Mouse (Mus musculus) kidney, embryonic 15.5 days (tissue): ENCODE results near the gene Wnt4. TPM values are rescaled to one million over a fixed set of nuclear protein-coding genes. Genes with fewer than 3 reads are reported as not detected.

Experiments used
- ATAC-seq: fragments of 200-750 bp; cut with Nextera tagmentation; replicated peaks from 2 replicates; pipeline ENCODE4 v1.8.0; 2017; ENCODE audit warnings: moderate TSS enrichment; ENCODE audit not compliant: low FRiP score
- H3K27ac ChIP-seq: fragments of 300-500 bp; sonication (generic); 2 replicates; pipeline ENCODE4 v1.5.1; 2015; ENCODE audit warnings: mild to moderate bottlenecking, inconsistent platforms
- H3K27me3 ChIP-seq: fragments of 300-500 bp; sonication (generic); 2 replicates; pipeline ENCODE4 v1.6.1; 2015; ENCODE audit warnings: inconsistent platforms
- H3K36me3 ChIP-seq: fragments of 300-500 bp; sonication (generic); 2 replicates; pipeline ENCODE4 v1.6.1; 2015; ENCODE audit warnings: inconsistent platforms
- H3K4me1 ChIP-seq: fragments of 300-500 bp; sonication (generic); 2 replicates; pipeline ENCODE4 v1.6.1; 2015; ENCODE audit warnings: inconsistent platforms
- H3K4me2 ChIP-seq: fragments of 300-500 bp; sonication (generic); 2 replicates; pipeline ENCODE4 v1.6.1; 2015; ENCODE audit warnings: moderate library complexity, mild to moderate bottlenecking, inconsistent platforms
- H3K4me3 ChIP-seq: fragments of 300-500 bp; sonication (generic); replicated peaks from 2 replicates; pipeline ENCODE4 v1.5.1; 2015; ENCODE audit warnings: mild to moderate bottlenecking, inconsistent platforms
- H3K9ac ChIP-seq: fragments of 300-500 bp; sonication (generic); 2 replicates; pipeline ENCODE4 v1.6.1; 2015; ENCODE audit warnings: mild to moderate bottlenecking, inconsistent platforms
- H3K9me3 ChIP-seq: fragments of 300-500 bp; sonication (generic); replicated peaks from 2 replicates; pipeline ENCODE4 v1.6.1; 2016; ENCODE audit warnings: inconsistent platforms
- WGBS: fragments of 180-500 bp; shearing (Covaris S2); methylation state at CpG from one replicate; pipeline ENCODE4 v1.1.7; 2015; ENCODE audit warnings: mixed read lengths; 5-methylcytosine and 5-hydroxymethylcytosine counted together
- polyA plus RNA-seq: library from polyadenylated mRNA; unstranded; fragments of >200 nt; fragmentation: Nextera tagmentation; extraction: Ambion mirVana; gene quantifications from 2 replicates; pipeline ENCODE4 v1.2.1, GENCODE M21; 2015

The Wnt4 gene
- polyA plus RNA-seq, 1 experiment from 2014 or later, result 10.6 TPM

GRCm38 (mm10) chr4:137255568-137255967 lies 21.7 kb upstream of the Wnt4 start:
- H3K36me3 ChIP-seq, result no peaks in the 10 kb centered on the region
- H3K27me3 ChIP-seq, result no peaks in the 10 kb centered on the region
- no peak overlapping the region for H3K9ac ChIP-seq
- no peak overlapping the region for H3K4me2 ChIP-seq
- H3K4me3 ChIP-seq, result no peak overlapping the region
- H3K4me1 ChIP-seq, result peaks cover 17% of the 10 kb centered on the region
- no peak for ATAC-seq
- no peak overlapping the region for H3K27ac ChIP-seq
- WGBS, result 65% methylated on average over 8 of the region's 8 CpGs
- no peaks in the 10 kb centered on the region for H3K9me3 ChIP-seq

DNA sequence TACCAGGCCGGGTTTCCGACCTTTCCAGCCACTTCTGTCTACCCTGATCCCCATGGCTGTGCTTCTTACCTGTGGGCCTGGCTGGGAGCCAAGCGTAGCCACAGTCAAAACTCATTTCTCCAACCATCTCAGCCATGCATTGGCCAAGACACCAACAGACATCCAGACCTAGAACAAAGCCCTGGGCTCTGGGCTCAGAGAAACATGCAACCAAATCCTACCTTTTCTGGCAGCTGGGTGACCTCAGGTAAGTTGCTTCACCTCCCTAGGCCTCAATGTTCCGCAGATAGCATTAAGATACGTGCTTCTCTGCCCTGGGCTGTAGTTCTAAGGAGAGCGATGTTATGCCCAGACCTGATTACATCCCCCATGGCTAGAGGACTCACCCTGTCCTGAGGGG lies 15.5 kb upstream of the Wnt4 start:
- Histone ChIP-seq H3K9ac (no peak overlapping the region), H3K4me3 (no peak overlapping the region), H3K27me3 (no peaks in the 10 kb centered on the region), H3K36me3 (no peaks in the 10 kb centered on the region), H3K9me3 (no peaks in the 10 kb centered on the region), H3K4me1 (peaks cover 14% of the 10 kb centered on the region), H3K27ac (no peak overlapping the region), H3K4me2 (no peak overlapping the region)
- 87% methylated on average over 6 of the region's 6 CpGs for WGBS
- ATAC-seq, result no peak

DNA sequence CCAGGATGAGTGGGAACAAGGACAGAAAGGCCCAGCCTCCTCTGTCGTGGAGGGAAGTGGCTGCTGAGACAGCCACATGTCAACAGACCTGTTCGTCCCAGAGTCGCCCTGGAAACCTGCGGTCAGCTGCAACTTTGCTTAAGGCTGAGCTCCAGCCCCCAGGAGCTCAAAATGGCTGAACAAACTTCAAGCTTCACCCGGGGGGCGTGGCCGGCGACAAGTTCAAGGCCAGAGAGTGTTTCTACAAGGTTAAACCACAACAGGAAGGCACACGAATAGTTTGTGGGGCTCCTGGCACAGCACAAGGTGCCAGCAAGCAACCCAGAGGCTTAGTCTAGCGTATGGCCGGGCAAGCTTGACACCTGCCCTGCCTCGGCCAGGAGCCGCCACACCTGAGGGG lies 13.2 kb upstream of the Wnt4 start:
- Histone ChIP-seq H3K4me3 (no peak overlapping the region), H3K4me2 (no peak overlapping the region), H3K27ac (no peak overlapping the region), H3K4me1 (peaks cover 14% of the 10 kb centered on the region), H3K9me3 (no peaks in the 10 kb centered on the region), H3K27me3 (no peaks in the 10 kb centered on the region), H3K36me3 (no peaks in the 10 kb centered on the region), H3K9ac (no peak overlapping the region)
- no peak for ATAC-seq
- 80% methylated on average over 13 of the region's 13 CpGs for WGBS

- ATAC-seq, result no peak
- H3K9me3 ChIP-seq, result no peaks in the 10 kb centered on the region
- H3K4me2 ChIP-seq, result no peak overlapping the region
- H3K4me1 ChIP-seq, result peaks cover 14% of the 10 kb centered on the region
- H3K27me3 ChIP-seq, result no peaks in the 10 kb centered on the region
- H3K36me3 ChIP-seq, result no peaks in the 10 kb centered on the region
- WGBS, result 86% methylated on average over 5 of the region's 5 CpGs
- H3K9ac ChIP-seq, result no peak overlapping the region
- H3K27ac ChIP-seq, result no peak overlapping the region
- no peak overlapping the region for H3K4me3 ChIP-seq
Measured at GRCm38 (mm10) chr4:137265116-137265515, 12.2 kb upstream of the Wnt4 start.

DNA sequence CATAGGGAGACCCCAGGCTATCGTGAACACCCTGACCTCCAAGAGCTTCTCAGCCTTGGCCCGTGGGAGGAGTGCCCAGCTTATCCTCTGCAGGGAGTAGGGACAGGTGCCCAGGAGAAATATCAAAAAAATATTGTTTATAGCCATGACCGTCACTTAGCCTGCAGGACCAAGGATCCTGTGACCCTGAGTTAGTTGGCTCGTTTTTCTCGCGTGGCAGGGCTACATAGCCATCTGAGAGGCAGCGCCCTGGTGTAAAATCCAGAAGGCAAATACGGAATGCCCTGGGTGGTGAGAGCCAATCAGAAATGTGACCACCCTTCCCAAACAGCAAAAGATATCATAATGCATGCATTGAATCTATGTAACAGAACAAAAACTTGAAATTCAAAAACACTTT lies 8.7 kb upstream of the Wnt4 start:
- no peaks in the 10 kb centered on the region for H3K36me3 ChIP-seq
- no peak overlapping the region for H3K27ac ChIP-seq
- no peak overlapping the region for H3K4me3 ChIP-seq
- peaks cover 15% of the 10 kb centered on the region for H3K4me1 ChIP-seq
- H3K4me2 ChIP-seq, result no peak overlapping the region
- ATAC-seq, result no peak
- no peak overlapping the region for H3K9ac ChIP-seq
- H3K9me3 ChIP-seq, result no peaks in the 10 kb centered on the region
- WGBS, result 67% methylated on average over 8 of the region's 8 CpGs
- H3K27me3 ChIP-seq, result no peaks in the 10 kb centered on the region

GRCm38 (mm10) chr4:137271856-137272255 lies 5.4 kb upstream of the Wnt4 start:
- Histone ChIP-seq H3K4me2 (no peak overlapping the region), H3K4me3 (no peak overlapping the region)
- 86% methylated on average over 8 of the region's 8 CpGs for WGBS

DNA sequence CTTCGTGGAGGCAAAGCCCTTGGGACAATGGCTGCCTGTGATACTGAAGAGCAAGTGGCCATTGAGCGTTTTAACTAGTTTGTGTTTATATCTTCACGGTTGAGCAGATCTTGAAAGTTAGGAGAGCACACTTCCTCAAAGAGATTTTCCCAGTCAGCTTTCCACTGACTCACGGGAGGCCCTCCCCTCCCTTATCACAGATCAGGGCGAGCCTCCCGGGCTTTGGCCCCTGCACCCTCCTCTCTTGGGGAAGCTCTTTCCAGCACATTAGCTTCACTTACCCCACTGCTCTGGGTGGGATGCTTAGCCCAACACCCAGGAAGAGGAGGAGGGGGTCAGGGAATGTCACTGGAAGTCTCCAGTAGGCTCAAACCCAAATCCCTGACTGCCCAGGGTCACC lies 3.0 kb upstream of the Wnt4 start:
- Histone ChIP-seq H3K9me3 (no peaks in the 10 kb centered on the region), H3K27me3 (peaks cover 46% of the 10 kb centered on the region), H3K4me3 (no peak overlapping the region), H3K4me2 (no peak overlapping the region), H3K9ac (no peak overlapping the region), H3K27ac (peak overlapping the region; percentile 68), H3K36me3 (no peaks in the 10 kb centered on the region), H3K4me1 (peaks cover 49% of the 10 kb centered on the region)
- 10% methylated on average over 6 of the region's 6 CpGs for WGBS
- ATAC-seq, result no peak

More at GRCm38 (mm10) chr4:137271856-137272255, 5.4 kb upstream of the Wnt4 start:
- ATAC-seq, result no peak
- Histone ChIP-seq H3K27ac (no peak overlapping the region), H3K36me3 (no peaks in the 10 kb centered on the region), H3K4me1 (peaks cover 28% of the 10 kb centered on the region), H3K9me3 (no peaks in the 10 kb centered on the region), H3K9ac (no peak overlapping the region), H3K27me3 (peaks cover 21% of the 10 kb centered on the region)

- H3K27ac ChIP-seq, result peak overlapping the region; percentile 86
Measured at GRCm38 (mm10) chr4:137276443-137277165, 685 bp upstream of the Wnt4 start.

GRCm38 (mm10) chr4:137277600-137278143 lies 383 bp downstream of the Wnt4 start:
- Histone ChIP-seq H3K27me3 (peaks cover 76% of the 10 kb centered on the region), H3K4me1 (peaks cover 75% of the 10 kb centered on the region), H3K4me3 (peak overlapping the region; percentile 52), H3K27ac (peak overlapping the region; percentile 48), H3K4me2 (peak overlapping the region; percentile 78), H3K9ac (peak overlapping the region; percentile 52), H3K36me3 (no peaks in the 10 kb centered on the region), H3K9me3 (no peaks in the 10 kb centered on the region)
- peak; percentile 24 for ATAC-seq
- under 1% methylated on average over 64 of the region's 71 CpGs for WGBS

More at GRCm38 (mm10) chr4:137276443-137277165, 685 bp upstream of the Wnt4 start:
- H3K36me3 ChIP-seq, result no peaks in the 10 kb centered on the region
- H3K9ac ChIP-seq, result peak overlapping the region; percentile 52
- peak overlapping the region; percentile 52 for H3K4me3 ChIP-seq
- H3K4me1 ChIP-seq, result peaks cover 64% of the 10 kb centered on the region
- H3K9me3 ChIP-seq, result no peaks in the 10 kb centered on the region
- peaks cover 66% of the 10 kb centered on the region for H3K27me3 ChIP-seq
- 1% methylated on average over 38 of the region's 46 CpGs for WGBS
- ATAC-seq, result peak; percentile 57; the same call in 1 of the 2 replicates
- H3K4me2 ChIP-seq, result peak overlapping the region; percentile 78

- Histone ChIP-seq H3K9me3 (no peaks in the 10 kb centered on the region), H3K4me2 (peak overlapping the region; percentile 78), H3K27ac (peak overlapping the region; percentile 48), H3K4me1 (peaks cover 82% of the 10 kb centered on the region), H3K4me3 (peak overlapping the region; percentile 52), H3K36me3 (no peaks in the 10 kb centered on the region), H3K27me3 (peaks cover 79% of the 10 kb centered on the region), H3K9ac (peak overlapping the region; percentile 52)
- ATAC-seq, result no peak
- WGBS, result 1% methylated on average over 22 of the region's 22 CpGs
Measured at GRCm38 (mm10) chr4:137278144-137279040, 1.1 kb downstream of the Wnt4 start.

DNA sequence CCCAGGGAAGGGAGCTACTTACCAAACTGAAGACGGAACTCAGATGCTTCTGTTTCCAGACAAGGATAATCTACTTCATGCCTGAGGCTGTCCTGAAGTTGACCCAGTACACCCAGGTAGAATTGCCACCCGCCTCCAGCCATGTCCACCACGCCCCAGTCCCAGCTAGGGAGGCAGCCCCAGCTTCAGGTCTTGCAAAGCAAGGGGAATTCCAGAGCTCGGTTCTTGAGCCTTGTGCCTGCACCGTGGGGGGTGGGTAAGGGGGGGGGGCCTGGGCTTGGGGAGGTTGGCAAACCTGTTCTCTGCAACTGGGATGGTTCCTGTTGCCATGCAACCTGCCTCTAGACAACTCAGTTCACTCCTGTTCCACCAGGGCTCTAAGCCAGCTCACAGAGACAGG lies 2.1 kb downstream of the Wnt4 start:
- H3K4me3 ChIP-seq, result peak overlapping the region; percentile 52
- H3K4me1 ChIP-seq, result peaks cover 76% of the 10 kb centered on the region
- H3K27me3 ChIP-seq, result peaks cover 88% of the 10 kb centered on the region
- H3K27ac ChIP-seq, result no peak overlapping the region
- WGBS, result 36% methylated on average over 5 of the region's 5 CpGs
- H3K9me3 ChIP-seq, result no peaks in the 10 kb centered on the region
- no peaks in the 10 kb centered on the region for H3K36me3 ChIP-seq
- no peak overlapping the region for H3K9ac ChIP-seq
- no peak for ATAC-seq
- H3K4me2 ChIP-seq, result peak overlapping the region; percentile 78

DNA sequence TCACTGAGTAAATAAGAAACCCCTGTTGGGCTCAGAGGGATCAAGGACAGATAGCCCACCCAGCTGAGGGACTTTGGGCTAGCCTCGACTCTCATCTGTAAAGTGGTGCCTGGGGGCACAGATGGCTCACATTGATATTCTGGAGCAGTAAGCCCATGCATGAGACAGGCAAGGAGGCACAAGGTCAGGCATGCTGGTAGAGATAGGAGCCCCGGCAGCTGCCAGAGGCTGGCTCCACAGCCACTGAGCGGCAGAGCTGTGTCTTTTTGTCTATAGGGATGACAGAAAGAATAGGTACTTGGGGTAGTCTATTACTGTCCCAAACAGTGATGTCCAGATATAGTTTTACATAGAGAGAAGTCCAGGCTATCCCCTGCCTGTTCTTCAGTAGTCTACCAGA lies 4.0 kb downstream of the Wnt4 start:
- Histone ChIP-seq H3K4me2 (no peak overlapping the region), H3K36me3 (no peaks in the 10 kb centered on the region), H3K27ac (no peak overlapping the region), H3K4me3 (no peak overlapping the region), H3K9ac (no peak overlapping the region), H3K27me3 (peaks cover 80% of the 10 kb centered on the region), H3K9me3 (no peaks in the 10 kb centered on the region), H3K4me1 (peaks cover 74% of the 10 kb centered on the region)
- ATAC-seq, result no peak
- 74% methylated on average over 3 of the region's 3 CpGs for WGBS
